27 mouse cellular contexts compared by ENCODE assay signal in genomic region chr11:53772536-53772935, GRCm38 (mm10). TPM values are rescaled to one million over a fixed set of nuclear protein-coding genes. Genes with fewer than 3 reads are reported as not detected.
DNase-seq lines count a peak whose midpoint lies in the region; ATAC-seq and TF ChIP-seq lines count a peak whose summit lies in the region.
"Had no signal": no experiment of that assay in that cellular context is flagged by ENCODE, and none has a peak within 500 bp of the region (broad histone marks: within the 10 kb centered on the region; RNA-seq: fewer than 3 reads in every experiment).

No protein-coding gene starts in this region.

- H3K27me3 ChIP-seq in lung, postnatal 0 days (replicated peaks; ENCODE audit: insufficient read depth, low read length), result no peaks in the 10 kb centered on the region
- no peaks in the 10 kb centered on the region for H3K27me3 ChIP-seq in forebrain, postnatal 0 days (ENCODE audit: insufficient read depth, low read length)
- peaks cover 39% of the 10 kb centered on the region for H3K27me3 ChIP-seq in forebrain, embryonic 10.5 days (ENCODE audit: poor library complexity, severe bottlenecking)

- no peak for TF ChIP-seq CTCF in gastrocnemius, adult 2 months (IDR thresholded peaks at IDR 0.05)
- no peak for TF ChIP-seq CTCF in lung, postnatal 0 days (IDR thresholded peaks at IDR 0.05)
- no peak for TF ChIP-seq CTCF in forebrain, postnatal 0 days (IDR thresholded peaks at IDR 0.05; ENCODE audit: low read depth)

- H3K9ac ChIP-seq in lung, postnatal 0 days (replicated peaks; ENCODE audit: low read depth), result no peak overlapping the region
- H3K9ac ChIP-seq in forebrain, postnatal 0 days, result no peak overlapping the region

- H3K9me3 ChIP-seq in lung, postnatal 0 days (ENCODE audit: low read length), result no peaks in the 10 kb centered on the region
- H3K9me3 ChIP-seq in forebrain, postnatal 0 days (ENCODE audit: low read length), result no peaks in the 10 kb centered on the region
- no peaks in the 10 kb centered on the region for H3K9me3 ChIP-seq in forebrain, embryonic 10.5 days

- no peak for TF ChIP-seq EP300 in lung, postnatal 0 days (IDR thresholded peaks at IDR 0.05)

- peak overlapping the region; percentile 11; the same call in 1 of the 2 replicates for H3K4me2 ChIP-seq in lung, postnatal 0 days (replicated peaks; ENCODE audit: low read depth, low read length)
- no peak overlapping the region for H3K4me2 ChIP-seq in forebrain, postnatal 0 days (ENCODE audit: low read depth)

- WGBS in lung, postnatal 0 days, result 74% methylated on average over 9 of the region's 9 CpGs
- 13% methylated on average over 9 of the region's 9 CpGs for WGBS in macrophage (ENCODE audit: missing documents)
- WGBS in forebrain, postnatal 0 days, result 84% methylated on average over 9 of the region's 9 CpGs
- 79% methylated on average over 9 of the region's 9 CpGs for WGBS in forebrain, embryonic 10.5 days

- peak overlapping the region; percentile 38; the same call in 1 of the 2 replicates for H3K27ac ChIP-seq in gastrocnemius, adult 2 months
- H3K27ac ChIP-seq in lung, postnatal 0 days (ENCODE audit: low read length), result no peak overlapping the region
- H3K27ac ChIP-seq in macrophage, result no peak overlapping the region
- H3K27ac ChIP-seq in forebrain, postnatal 0 days (ENCODE audit: low read depth, low read length), result no peak overlapping the region
- H3K27ac ChIP-seq in forebrain, embryonic 10.5 days, result no peak overlapping the region
- H3K27ac ChIP-seq: kidney, postnatal 0 days had no signal

- DNase-seq in gastrocnemius, adult 2 months, result peak; percentile 14
- no peak for DNase-seq in gastrocnemius, adult 18-20 months (ENCODE audit: low spot score)
- DNase-seq in lung, postnatal 0 days (ENCODE audit: low spot score), result no peak
- DNase-seq in lung, postnatal 10 days, result no peak
- no peak for DNase-seq in forebrain, postnatal 0 days
- no peak for DNase-seq in forebrain, embryonic 10.5 days (ENCODE audit: extremely low spot score, low spot score)
- DNase-seq: adrenal gland, postnatal 14 days; cerebellum, adult 8-10 months; lung, adult 18-20 months; right cerebral cortex, adult 18-20 months; spleen, adult 18-20 months; thymus, postnatal 4 days had no signal

- peak overlapping the region; percentile 98 for H3K4me3 ChIP-seq in gastrocnemius, adult 2 months
- no peak overlapping the region for H3K4me3 ChIP-seq in lung, postnatal 0 days (ENCODE audit: low read depth, low read length)
- peak overlapping the region; percentile 5; the same call in 1 of the 2 replicates for H3K4me3 ChIP-seq in macrophage (ENCODE audit: inconsistent target)
- H3K4me3 ChIP-seq in forebrain, postnatal 0 days (ENCODE audit: low read depth, low read length), result no peak overlapping the region
- no peak overlapping the region for H3K4me3 ChIP-seq in forebrain, embryonic 10.5 days

- peaks cover 31% of the 10 kb centered on the region for H3K36me3 ChIP-seq in lung, postnatal 0 days (ENCODE audit: insufficient read depth, low read length)
- H3K36me3 ChIP-seq in macrophage (ENCODE audit: inconsistent target), result peaks cover 49% of the 10 kb centered on the region
- H3K36me3 ChIP-seq in forebrain, postnatal 0 days (ENCODE audit: insufficient read depth), result no peaks in the 10 kb centered on the region
- H3K36me3 ChIP-seq in forebrain, embryonic 10.5 days (replicated peaks), result peaks cover 15% of the 10 kb centered on the region

- H3K4me1 ChIP-seq in lung, postnatal 0 days (ENCODE audit: insufficient read depth, low read depth, low read length), result peaks cover 13% of the 10 kb centered on the region
- no peaks in the 10 kb centered on the region for H3K4me1 ChIP-seq in forebrain, postnatal 0 days (ENCODE audit: insufficient read depth)
- H3K4me1 ChIP-seq in forebrain, embryonic 10.5 days, result peaks cover 24% of the 10 kb centered on the region

- intact Hi-C loops in gastrocnemius, adult 2 months (cut with DNase I), result no loop called here

- H3K79me2 ChIP-seq in macrophage (ENCODE audit: inconsistent target), result peaks cover 70% of the 10 kb centered on the region

- ATAC-seq in lung, postnatal 0 days, result no peak
- peak; percentile 34; the same call in 1 of the 2 replicates for ATAC-seq in common myeloid progenitor, adult 5-6 weeks (replicated peaks; ENCODE audit: low read depth, poor library complexity, severe bottlenecking)
- ATAC-seq in forebrain, postnatal 0 days, result no peak
- ATAC-seq: inflammation-experienced regulatory T-cells, adult 6 months; midbrain, embryonic 16.5 days had no signal

RNA-seq across cellular contexts. Expression of gene Gm17334, which starts 0.5 kb away (rescaled TPM):
- under 1 TPM; 0.28 to 0.53 TPM for total RNA-seq in gastrocnemius, adult 2 months (2021)
- not detected for total RNA-seq in gastrocnemius, adult 18-20 months (2021)
- polyA plus RNA-seq in lung, postnatal 0 days (2015; fragmentation: Nextera tagmentation; extraction: Ambion mirVana), result 0.46 and 0.61 TPM in 2 replicates
- 0.69 TPM in 1 of 2 replicates, not detected in the other for total RNA-seq in common myeloid progenitor, adult 5-6 weeks (2017)
- total RNA-seq in macrophage (2018; cell fraction: chromatin; rRNA removed), result 1 to 10 TPM in 12 of 26 experiments, under 1 TPM in 2, not detected in 12; 0.88 to 3.4 (median 1.3) TPM
- total RNA-seq in macrophage (2018; cell fraction: cytosol; rRNA removed), result under 1 TPM in 8 of 26 experiments, not detected in 18; 0.14 to 0.42 (median 0.19) TPM
- 1 to 10 TPM in 12 of 26 experiments, under 1 TPM in 3, not detected in 11; 0.53 to 5.5 (median 1.5) TPM for total RNA-seq in macrophage (2018; cell fraction: nucleus; rRNA removed)
- not detected in 3 replicates for polyA plus RNA-seq in macrophage (2018)
- 1.5 TPM in 1 of 2 replicates, not detected in the other for total RNA-seq in forebrain, postnatal 0 days (2014; rRNA removed)
- not detected in 2 replicates for polyA plus RNA-seq in forebrain, postnatal 0 days (2015; fragmentation: Nextera tagmentation; extraction: Ambion mirVana)
- polyA plus RNA-seq in forebrain, embryonic 10.5 days (2016; fragmentation: Nextera tagmentation; extraction: Ambion mirVana), result not detected in 2 replicates
- polyA plus RNA-seq: forebrain, embryonic 11.5 days; heart, embryonic 14.5 days; hindbrain, embryonic 11.5 days; limb, embryonic 11.5 days; midbrain, embryonic 16.5 days; testis, adult 2 months had no signal

RNA-seq across cellular contexts. Expression of gene Irf1, which starts 2.7 kb away (rescaled TPM):
- total RNA-seq in gastrocnemius, adult 2 months (2021), result 1 to 10 TPM; 6.2 to 7.0 TPM
- total RNA-seq in gastrocnemius, adult 18-20 months (2021), result 1 to 10 TPM; 4.7 to 9.9 TPM
- polyA plus RNA-seq in lung, postnatal 0 days (2015; fragmentation: Nextera tagmentation; extraction: Ambion mirVana), result 52.5 and 64.9 TPM in 2 replicates
- 57.2 and 69.8 TPM in 2 replicates for total RNA-seq in common myeloid progenitor, adult 5-6 weeks (2017)
- 1,000 to 10,000 TPM in 16 of 26 experiments, 100 to 1,000 TPM in 10; 182 to 4,122 (median 1,484) TPM for total RNA-seq in macrophage (2018; cell fraction: chromatin; rRNA removed)
- 1,000 to 10,000 TPM in 3 of 26 experiments, 100 to 1,000 TPM in 20, 10 to 100 TPM in 3; 70.8 to 1,263 (median 454) TPM for total RNA-seq in macrophage (2018; cell fraction: cytosol; rRNA removed)
- total RNA-seq in macrophage (2018; cell fraction: nucleus; rRNA removed), result 1,000 to 10,000 TPM in 16 of 26 experiments, 100 to 1,000 TPM in 10; 125 to 4,136 (median 1,548) TPM
- polyA plus RNA-seq in macrophage (2018), result 39.6 to 162 TPM (median 77.3 TPM) in 3 replicates
- total RNA-seq in forebrain, postnatal 0 days (2014; rRNA removed), result 3.1 and 3.7 TPM in 2 replicates
- 3.2 and 4.0 TPM in 2 replicates for polyA plus RNA-seq in forebrain, postnatal 0 days (2015; fragmentation: Nextera tagmentation; extraction: Ambion mirVana)
- polyA plus RNA-seq in forebrain, embryonic 10.5 days (2016; fragmentation: Nextera tagmentation; extraction: Ambion mirVana), result 3.7 and 4.9 TPM in 2 replicates

RNA-seq across cellular contexts. Expression of gene Il5, which starts 51.9 kb away (rescaled TPM):
- not detected for total RNA-seq in gastrocnemius, adult 2 months (2021)
- not detected for total RNA-seq in gastrocnemius, adult 18-20 months (2021)
- polyA plus RNA-seq in lung, postnatal 0 days (2015; fragmentation: Nextera tagmentation; extraction: Ambion mirVana), result not detected in 2 replicates
- not detected in 2 replicates for total RNA-seq in common myeloid progenitor, adult 5-6 weeks (2017)
- not detected for total RNA-seq in macrophage (2018; cell fraction: chromatin; rRNA removed)
- total RNA-seq in macrophage (2018; cell fraction: cytosol; rRNA removed), result not detected
- under 1 TPM in 1 of 26 experiments, not detected in 25; 0.82 TPM for total RNA-seq in macrophage (2018; cell fraction: nucleus; rRNA removed)
- polyA plus RNA-seq in macrophage (2018), result not detected in 3 replicates
- total RNA-seq in forebrain, postnatal 0 days (2014; rRNA removed), result 0.23 and 0.29 TPM in 2 replicates
- polyA plus RNA-seq in forebrain, postnatal 0 days (2015; fragmentation: Nextera tagmentation; extraction: Ambion mirVana), result 0.10 and 0.18 TPM in 2 replicates
- polyA plus RNA-seq in forebrain, embryonic 10.5 days (2016; fragmentation: Nextera tagmentation; extraction: Ambion mirVana), result 0.11 TPM in 1 of 2 replicates, not detected in the other
- total RNA-seq: adrenal gland, postnatal 14 days; gastrocnemius, postnatal 4 days; layer of hippocampus, adult 18-20 months; left cerebral cortex, adult 18-20 months; megakaryocyte-erythroid progenitor cell, adult 5-6 weeks had no signal
- polyA plus RNA-seq: embryonic facial prominence, embryonic 14.5 days; forebrain, embryonic 11.5 days; heart, embryonic 14.5 days; hindbrain, embryonic 11.5 days; inflammation-experienced regulatory T-cells, adult 6 months; kidney, postnatal 0 days; midbrain, embryonic 16.5 days had no signal

Comparison
In these comparisons a context has a peak if more than half of its experiments do, and no peak if none do; other contexts are left out.
1. H3K4me3 ChIP-seq: peak in gastrocnemius, adult 2 months (single experiment) and macrophage (single experiment); none in lung, postnatal 0 days (single experiment), forebrain, postnatal 0 days (single experiment) and forebrain, embryonic 10.5 days (single experiment).